Mouse (Mus musculus) spleen, postnatal 10 days (tissue): ENCODE data around the gene Gins3.

Experiments used
- DNase-seq, 2 experiments: peaks; one replicate each; pipeline ENCODE4 v3.0.0; 2021 to 2022; ENCODE audit warnings: low spot score in 2 of 2

Gins3 gene

DNA sequence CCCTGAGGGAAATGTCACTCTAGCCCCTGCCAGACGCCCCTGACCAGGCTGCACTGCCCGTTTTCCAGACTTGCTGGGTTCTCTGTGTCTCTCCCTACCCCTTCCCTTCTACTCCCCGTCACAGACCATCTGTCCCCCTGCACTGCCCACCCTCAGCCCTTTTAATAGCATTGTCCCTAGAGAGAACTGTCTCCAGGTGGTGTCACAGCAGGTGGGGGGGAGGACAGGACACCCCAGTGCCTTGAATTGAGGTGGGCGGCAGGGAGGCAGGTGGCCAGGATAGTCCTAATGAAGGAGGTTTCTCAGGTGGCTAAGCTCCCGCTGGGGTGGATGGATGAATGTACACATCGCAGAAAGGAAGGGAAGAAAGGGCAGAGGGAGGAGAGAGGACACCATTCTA, 61.4 kb downstream of the Gins3 start:
- no peak for DNase-seq
